Comparison of ENCODE assay signal across 26 mouse cellular contexts in genomic region chr8:46433656-46434055, GRCm38 (mm10).
"Had no signal": no experiment of that assay in that cellular context is flagged by ENCODE, and none has a peak within 500 bp of the region (broad histone marks: within the 10 kb centered on the region; RNA-seq: fewer than 3 reads in every experiment).

No protein-coding gene starts in this region.

- H3K4me1 ChIP-seq: heart, embryonic 15.5 days; hindbrain, embryonic 13.5 days; intestine, embryonic 15.5 days; limb, embryonic 10.5 days; limb, embryonic 12.5 days; liver, embryonic 13.5 days; liver, embryonic 15.5 days had no signal

- H3K27me3 ChIP-seq: heart, embryonic 13.5 days; heart, embryonic 15.5 days; hindbrain, embryonic 13.5 days; intestine, embryonic 15.5 days; limb, embryonic 12.5 days; liver, embryonic 13.5 days; liver, embryonic 15.5 days had no signal

- DNase-seq: gastrocnemius, postnatal 14 days; gastrocnemius, postnatal 36 days; heart, adult 2 months; heart, postnatal 14 days; heart, postnatal 36 days; kidney, adult 18-20 months; kidney, adult 8-10 months; kidney, postnatal 10 days; kidney, postnatal 25 days; kidney, postnatal 4 days; liver, embryonic 13.5 days; liver, postnatal 0 days had no signal

- H3K9me3 ChIP-seq: heart, embryonic 13.5 days; heart, embryonic 15.5 days; hindbrain, embryonic 13.5 days; intestine, embryonic 15.5 days; limb, embryonic 10.5 days; limb, embryonic 12.5 days; liver, embryonic 13.5 days; liver, embryonic 15.5 days had no signal

- H3K4me3 ChIP-seq: heart, adult 2 months; heart, embryonic 13.5 days; heart, embryonic 15.5 days; hindbrain, embryonic 13.5 days; intestine, embryonic 15.5 days; layer of hippocampus, adult 2 months; left cerebral cortex, adult 2 months; limb, embryonic 10.5 days; limb, embryonic 12.5 days; liver, embryonic 13.5 days; liver, embryonic 15.5 days had no signal

- H3K9ac ChIP-seq: heart, embryonic 13.5 days; heart, embryonic 15.5 days; hindbrain, embryonic 13.5 days; intestine, embryonic 15.5 days; limb, embryonic 12.5 days; liver, embryonic 13.5 days; liver, embryonic 15.5 days; liver, postnatal 0 days had no signal

- H3K36me3 ChIP-seq: heart, embryonic 13.5 days; heart, embryonic 15.5 days; hindbrain, embryonic 13.5 days; intestine, embryonic 15.5 days; limb, embryonic 10.5 days; limb, embryonic 12.5 days; liver, embryonic 13.5 days; liver, embryonic 15.5 days had no signal

- H3K4me2 ChIP-seq: heart, embryonic 11.5 days; heart, embryonic 13.5 days; heart, embryonic 15.5 days; hindbrain, embryonic 13.5 days; intestine, embryonic 15.5 days; limb, embryonic 12.5 days; liver, embryonic 11.5 days; liver, embryonic 13.5 days; liver, embryonic 15.5 days had no signal

- H3K27ac ChIP-seq: heart, adult 2 months; heart, embryonic 13.5 days; heart, embryonic 15.5 days; hindbrain, embryonic 13.5 days; intestine, embryonic 15.5 days; layer of hippocampus, adult 2 months; left cerebral cortex, adult 2 months; limb, embryonic 10.5 days; limb, embryonic 12.5 days; liver, embryonic 13.5 days; liver, embryonic 15.5 days had no signal

- ATAC-seq: hindbrain, embryonic 16.5 days; inflammation-experienced regulatory T-cells, adult 6 months; intestine, embryonic 15.5 days; intestine, postnatal 0 days; liver, postnatal 0 days had no signal
